Mouse (Mus musculus) megakaryocyte progenitor cell, adult 5-6 weeks (primary cell): Measurements from ENCODE around the gene Ackr1. TPM values are rescaled to one million over a fixed set of nuclear protein-coding genes. Genes with fewer than 3 reads are reported as not detected.
"Not testable (repeated sequence)": the region's sequence is repeated elsewhere in the genome, so short reads cannot be mapped to it uniquely, and the experiment has no call there.

ENCODE experiments used
- ATAC-seq: replicated peaks from 2 replicates; pipeline ENCODE4 v1.8.0; 2016; ENCODE audit warnings: mild to moderate bottlenecking, moderate TSS enrichment, inconsistent platforms; ENCODE audit not compliant: poor library complexity
- total RNA-seq, 2 experiments: library from RNA; stranded (forward) in 1 of 2; stranded (reverse) in 1 of 2; fragments of 157-497, 149-512 nt in 1 of 2; fragments of 200-1000 nt in 1 of 2; gene quantifications; 2 replicates each; pipeline versions ENCODE4 v1.2.3 to v1.2.4; 2015 to 2017

Gene Ackr1
- total RNA-seq, 2 experiments from 2014 or later = not detected

DNA sequence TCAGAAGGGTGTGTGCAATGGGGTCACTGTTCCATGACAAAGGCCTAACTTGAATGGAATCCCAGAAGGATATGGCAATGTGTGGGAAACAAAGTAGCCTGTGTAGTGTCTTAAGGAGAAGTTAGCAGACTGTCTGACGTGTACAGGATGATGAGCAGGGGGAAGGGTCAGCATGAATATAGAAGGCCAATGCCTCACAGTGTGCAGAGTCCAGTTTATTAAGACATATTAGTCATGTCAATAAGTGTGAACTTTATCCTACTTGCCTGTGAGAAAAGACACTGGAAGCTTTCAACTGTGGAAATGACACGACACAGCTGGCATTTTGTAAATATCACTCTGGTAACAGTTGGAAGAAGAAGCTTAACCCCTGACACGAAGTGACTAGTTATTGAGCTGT, 30.8 kb downstream of the Ackr1 start:
- not testable (repeated sequence) for ATAC-seq

Other genes starting within 250 kb of the Ackr1 start
- gene Olfr1408, start 196.4 kb downstream of the Ackr1 start, total RNA-seq (2015) = not detected in 2 replicates
- gene Olfr1408, start 196.4 kb downstream of the Ackr1 start, total RNA-seq (2017) = not detected in 2 replicates
- gene Olfr1406, start 143.1 kb downstream of the Ackr1 start, total RNA-seq (2015) = not detected in 2 replicates
- not detected in 2 replicates for gene Olfr1406, start 143.1 kb downstream of the Ackr1 start, total RNA-seq (2017)
- gene Olfr218, start 135.9 kb downstream of the Ackr1 start, total RNA-seq (2015) = not detected in 2 replicates
- gene Olfr218, start 135.9 kb downstream of the Ackr1 start, total RNA-seq (2017) = not detected in 2 replicates
- gene Olfr1404, start 121.4 kb downstream of the Ackr1 start, total RNA-seq (2015) = not detected in 2 replicates
- gene Olfr1404, start 121.4 kb downstream of the Ackr1 start, total RNA-seq (2017) = not detected in 2 replicates
- gene Fcer1a, start 106.5 kb downstream of the Ackr1 start, total RNA-seq (2015) = 7.9 and 8.0 TPM in 2 replicates
- 0.74 and 3.7 TPM in 2 replicates for gene Fcer1a, start 106.5 kb downstream of the Ackr1 start, total RNA-seq (2017)
- gene Olfr418, start 67.7 kb downstream of the Ackr1 start, total RNA-seq (2015) = not detected in 2 replicates
- gene Olfr418, start 67.7 kb downstream of the Ackr1 start, total RNA-seq (2017) = not detected in 2 replicates
- gene Mptx2, start 56.0 kb downstream of the Ackr1 start, total RNA-seq (2015) = not detected in 2 replicates
- not detected in 2 replicates for gene Mptx2, start 56.0 kb downstream of the Ackr1 start, total RNA-seq (2017)
- 56.5 and 62.8 TPM in 2 replicates for gene Aim2, start 17.1 kb upstream of the Ackr1 start, total RNA-seq (2015)
- gene Aim2, start 17.1 kb upstream of the Ackr1 start, total RNA-seq (2017) = 65.3 and 67.4 TPM in 2 replicates
- 0.22 TPM in 1 of 2 replicates, not detected in the other for gene Cadm3, start 33.9 kb upstream of the Ackr1 start, total RNA-seq (2015)
- 0.14 TPM in 1 of 2 replicates, not detected in the other for gene Cadm3, start 33.9 kb upstream of the Ackr1 start, total RNA-seq (2017)
- 0.20 and 0.25 TPM in 2 replicates for gene Ifi206, start 157.3 kb upstream of the Ackr1 start, total RNA-seq (2015)
- gene Ifi206, start 157.3 kb upstream of the Ackr1 start, total RNA-seq (2017) = 0.07 and 0.17 TPM in 2 replicates
- gene Ifi214, start 202.2 kb upstream of the Ackr1 start, total RNA-seq (2015) = 0.17 and 0.37 TPM in 2 replicates
- gene Ifi214, start 202.2 kb upstream of the Ackr1 start, total RNA-seq (2017) = 0.17 and 0.84 TPM in 2 replicates